Mouse (Mus musculus): ENCODE results near the gene Igf1r. TPM values are rescaled to one million over a fixed set of nuclear protein-coding genes. Genes with fewer than 3 reads are reported as not detected.

The Igf1r gene
- polyA plus RNA-seq, 1 experiment = 9.8 TPM

- no peak overlapping the region for H3ac ChIP-seq (ENCODE audit: control insufficient read depth, insufficient read length, low read depth)
- no peaks in the 10 kb centered on the region for H3K36me3 ChIP-seq (ENCODE audit: control insufficient read depth, insufficient read depth)
- H3K79me2 ChIP-seq (ENCODE audit: control insufficient read depth, insufficient read depth) = peaks cover 33% of the 10 kb centered on the region
- H3K27me3 ChIP-seq (ENCODE audit: control insufficient read depth, insufficient read depth, insufficient read length) = no peaks in the 10 kb centered on the region
- TF ChIP-seq USF1 (IDR thresholded peaks at IDR 0.05; ENCODE audit: low read depth) (no peak), MYOD1 (IDR thresholded peaks at IDR 0.05; ENCODE audit: control insufficient read depth, insufficient read length, low read depth) (no peak), FOSL1 (IDR thresholded peaks at IDR 0.05; ENCODE audit: insufficient read depth, low read length, poor library complexity, severe bottlenecking) (no peak), CEBPB (IDR thresholded peaks at IDR 0.05; ENCODE audit: low read depth) (no peak)
- no peak overlapping the region for H3K4me3 ChIP-seq (ENCODE audit: insufficient read depth, poor library complexity, severe bottlenecking)
- H3K79me3 ChIP-seq (ENCODE audit: low read depth) = peaks cover 12% of the 10 kb centered on the region
Observed at GRCm38 (mm10) chr7:68130950-68131580, 178.4 kb downstream of the Igf1r start.

GRCm38 (mm10) chr7:68133679-68134078 lies 181.1 kb downstream of the Igf1r start:
- H3K36me3 ChIP-seq (ENCODE audit: control insufficient read depth, insufficient read depth) = no peaks in the 10 kb centered on the region
- no peak overlapping the region for H3K4me3 ChIP-seq (ENCODE audit: insufficient read depth, poor library complexity, severe bottlenecking)
- H3ac ChIP-seq (ENCODE audit: control insufficient read depth, insufficient read length, low read depth) = no peak overlapping the region
- no peaks in the 10 kb centered on the region for H3K27me3 ChIP-seq (ENCODE audit: control insufficient read depth, insufficient read depth, insufficient read length)
- peaks cover 11% of the 10 kb centered on the region for H3K79me3 ChIP-seq (ENCODE audit: low read depth)
- peaks cover 25% of the 10 kb centered on the region for H3K79me2 ChIP-seq (ENCODE audit: control insufficient read depth, insufficient read depth)
- TF ChIP-seq CEBPB (IDR thresholded peaks at IDR 0.05; ENCODE audit: low read depth) (no peak), MAX (IDR thresholded peaks at IDR 0.05) (no peak), FOSL1 (IDR thresholded peaks at IDR 0.05; ENCODE audit: insufficient read depth, low read length, poor library complexity, severe bottlenecking) (no peak), CTCF (IDR thresholded peaks at IDR 0.05; ENCODE audit: control insufficient read depth, insufficient read depth, insufficient read length) (no peak), MYOD1 (IDR thresholded peaks at IDR 0.05; ENCODE audit: control insufficient read depth, insufficient read length, low read depth) (no peak)

- Histone ChIP-seq H3K27me3 (ENCODE audit: control insufficient read depth, insufficient read depth, insufficient read length) (no peaks in the 10 kb centered on the region), H3K4me3 (ENCODE audit: insufficient read depth, poor library complexity, severe bottlenecking) (no peak overlapping the region), H3ac (ENCODE audit: control insufficient read depth, insufficient read length, low read depth) (no peak overlapping the region), H3K36me3 (ENCODE audit: control insufficient read depth, insufficient read depth) (no peaks in the 10 kb centered on the region), H3K79me2 (ENCODE audit: control insufficient read depth, insufficient read depth) (peaks cover 18% of the 10 kb centered on the region), H3K79me3 (ENCODE audit: low read depth) (peaks cover 9% of the 10 kb centered on the region)
- no peak for TF ChIP-seq MYOD1 (IDR thresholded peaks at IDR 0.05; ENCODE audit: control insufficient read depth, insufficient read length, low read depth)
- TF ChIP-seq USF1 (IDR thresholded peaks at IDR 0.05; ENCODE audit: low read depth) = no peak
Observed at GRCm38 (mm10) chr7:68134948-68135347, 182.3 kb downstream of the Igf1r start.

GRCm38 (mm10) chr7:68136056-68136455 lies 183.4 kb downstream of the Igf1r start:
- Histone ChIP-seq H3ac (ENCODE audit: control insufficient read depth, insufficient read length, low read depth) (no peak overlapping the region), H3K4me3 (ENCODE audit: insufficient read depth, poor library complexity, severe bottlenecking) (no peak overlapping the region), H3K79me2 (ENCODE audit: control insufficient read depth, insufficient read depth) (peaks cover 7% of the 10 kb centered on the region), H3K36me3 (ENCODE audit: control insufficient read depth, insufficient read depth) (no peaks in the 10 kb centered on the region), H3K79me3 (ENCODE audit: low read depth) (peaks cover 8% of the 10 kb centered on the region), H3K27me3 (ENCODE audit: control insufficient read depth, insufficient read depth, insufficient read length) (no peaks in the 10 kb centered on the region)
- TF ChIP-seq MAX (IDR thresholded peaks at IDR 0.05) (no peak), FOSL1 (IDR thresholded peaks at IDR 0.05; ENCODE audit: insufficient read depth, low read length, poor library complexity, severe bottlenecking) (no peak), MYOD1 (IDR thresholded peaks at IDR 0.05; ENCODE audit: control insufficient read depth, insufficient read length, low read depth) (no peak), USF1 (IDR thresholded peaks at IDR 0.05; ENCODE audit: low read depth) (no peak), CEBPB (IDR thresholded peaks at IDR 0.05; ENCODE audit: low read depth) (no peak), CTCF (IDR thresholded peaks at IDR 0.05; ENCODE audit: control insufficient read depth, insufficient read depth, insufficient read length) (no peak), MYOG (IDR thresholded peaks at IDR 0.05; ENCODE audit: control insufficient read depth, extremely low read depth, insufficient read length) (no peak)

GRCm38 (mm10) chr7:68139384-68139783 lies 186.8 kb downstream of the Igf1r start:
- TF ChIP-seq MYOG (IDR thresholded peaks at IDR 0.05; ENCODE audit: control insufficient read depth, extremely low read depth, insufficient read length) (no peak), USF1 (IDR thresholded peaks at IDR 0.05; ENCODE audit: low read depth) (no peak), MAX (IDR thresholded peaks at IDR 0.05) (no peak), CTCF (IDR thresholded peaks at IDR 0.05; ENCODE audit: control insufficient read depth, insufficient read depth, insufficient read length) (no peak), CEBPB (IDR thresholded peaks at IDR 0.05; ENCODE audit: low read depth) (no peak), MYOD1 (IDR thresholded peaks at IDR 0.05; ENCODE audit: control insufficient read depth, insufficient read length, low read depth) (no peak), FOSL1 (IDR thresholded peaks at IDR 0.05; ENCODE audit: insufficient read depth, low read length, poor library complexity, severe bottlenecking) (no peak)

DNA sequence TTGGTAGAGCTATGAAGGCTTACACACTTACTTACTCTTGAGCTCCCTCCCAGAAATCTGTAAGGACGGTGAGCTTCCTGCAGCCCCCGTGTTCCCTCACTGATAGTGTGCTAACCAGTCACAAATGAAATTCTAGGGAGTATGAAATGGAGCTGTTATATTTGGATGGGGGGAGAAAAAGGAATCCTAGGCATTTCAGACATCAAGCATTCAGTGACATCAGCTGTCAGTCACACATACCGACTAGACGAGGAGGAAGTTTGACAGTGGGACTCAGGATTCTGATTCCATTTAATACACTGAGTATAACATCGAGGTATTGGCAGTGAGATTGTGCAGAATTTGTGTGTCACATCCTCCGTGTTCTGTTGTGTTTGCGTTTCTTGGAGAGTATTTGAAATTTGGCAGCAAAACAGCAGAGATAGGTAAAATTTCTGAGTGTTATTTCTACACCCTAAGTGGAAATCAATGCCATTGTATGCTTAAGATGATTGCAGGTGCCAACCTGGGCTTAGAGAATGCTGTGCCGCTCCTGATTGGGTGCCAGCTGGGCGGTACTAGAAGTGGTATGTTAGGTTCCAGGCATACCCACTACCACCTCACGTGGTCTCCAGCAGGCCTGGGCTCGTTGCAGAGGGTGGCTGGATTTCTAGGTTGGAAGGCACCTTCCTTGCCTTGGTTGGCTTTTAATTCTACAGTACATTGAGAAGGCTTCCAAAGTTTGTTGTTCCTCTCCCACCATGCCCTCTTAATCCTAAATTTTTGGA lies 187.6 kb downstream of the Igf1r start:
- H3K79me2 ChIP-seq (ENCODE audit: control insufficient read depth, insufficient read depth) = no peaks in the 10 kb centered on the region
- H3K36me3 ChIP-seq (ENCODE audit: control insufficient read depth, insufficient read depth) = no peaks in the 10 kb centered on the region
- no peaks in the 10 kb centered on the region for H3K27me3 ChIP-seq (ENCODE audit: control insufficient read depth, insufficient read depth, insufficient read length)
- H3K4me3 ChIP-seq (ENCODE audit: insufficient read depth, poor library complexity, severe bottlenecking) = no peak overlapping the region
- H3ac ChIP-seq (ENCODE audit: control insufficient read depth, insufficient read length, low read depth) = no peak overlapping the region
- H3K79me3 ChIP-seq (ENCODE audit: low read depth) = no peaks in the 10 kb centered on the region
- TF ChIP-seq CEBPB (IDR thresholded peaks at IDR 0.05; ENCODE audit: low read depth) (no peak), CTCF (IDR thresholded peaks at IDR 0.05; ENCODE audit: control insufficient read depth, insufficient read depth, insufficient read length) (no peak), MYOG (IDR thresholded peaks at IDR 0.05; ENCODE audit: control insufficient read depth, extremely low read depth, insufficient read length) (no peak), USF1 (IDR thresholded peaks at IDR 0.05; ENCODE audit: low read depth) (no peak), FOSL1 (IDR thresholded peaks at IDR 0.05; ENCODE audit: insufficient read depth, low read length, poor library complexity, severe bottlenecking) (no peak), MAX (IDR thresholded peaks at IDR 0.05) (no peak), MYOD1 (IDR thresholded peaks at IDR 0.05; ENCODE audit: control insufficient read depth, insufficient read length, low read depth) (no peak)

More at GRCm38 (mm10) chr7:68139384-68139783, 186.8 kb downstream of the Igf1r start:
- Histone ChIP-seq H3ac (ENCODE audit: control insufficient read depth, insufficient read length, low read depth) (no peak overlapping the region), H3K79me3 (ENCODE audit: low read depth) (no peaks in the 10 kb centered on the region), H3K36me3 (ENCODE audit: control insufficient read depth, insufficient read depth) (no peaks in the 10 kb centered on the region), H3K27me3 (ENCODE audit: control insufficient read depth, insufficient read depth, insufficient read length) (no peaks in the 10 kb centered on the region), H3K79me2 (ENCODE audit: control insufficient read depth, insufficient read depth) (no peaks in the 10 kb centered on the region), H3K4me3 (ENCODE audit: insufficient read depth, poor library complexity, severe bottlenecking) (no peak overlapping the region)
